In the genomic region with DNA sequence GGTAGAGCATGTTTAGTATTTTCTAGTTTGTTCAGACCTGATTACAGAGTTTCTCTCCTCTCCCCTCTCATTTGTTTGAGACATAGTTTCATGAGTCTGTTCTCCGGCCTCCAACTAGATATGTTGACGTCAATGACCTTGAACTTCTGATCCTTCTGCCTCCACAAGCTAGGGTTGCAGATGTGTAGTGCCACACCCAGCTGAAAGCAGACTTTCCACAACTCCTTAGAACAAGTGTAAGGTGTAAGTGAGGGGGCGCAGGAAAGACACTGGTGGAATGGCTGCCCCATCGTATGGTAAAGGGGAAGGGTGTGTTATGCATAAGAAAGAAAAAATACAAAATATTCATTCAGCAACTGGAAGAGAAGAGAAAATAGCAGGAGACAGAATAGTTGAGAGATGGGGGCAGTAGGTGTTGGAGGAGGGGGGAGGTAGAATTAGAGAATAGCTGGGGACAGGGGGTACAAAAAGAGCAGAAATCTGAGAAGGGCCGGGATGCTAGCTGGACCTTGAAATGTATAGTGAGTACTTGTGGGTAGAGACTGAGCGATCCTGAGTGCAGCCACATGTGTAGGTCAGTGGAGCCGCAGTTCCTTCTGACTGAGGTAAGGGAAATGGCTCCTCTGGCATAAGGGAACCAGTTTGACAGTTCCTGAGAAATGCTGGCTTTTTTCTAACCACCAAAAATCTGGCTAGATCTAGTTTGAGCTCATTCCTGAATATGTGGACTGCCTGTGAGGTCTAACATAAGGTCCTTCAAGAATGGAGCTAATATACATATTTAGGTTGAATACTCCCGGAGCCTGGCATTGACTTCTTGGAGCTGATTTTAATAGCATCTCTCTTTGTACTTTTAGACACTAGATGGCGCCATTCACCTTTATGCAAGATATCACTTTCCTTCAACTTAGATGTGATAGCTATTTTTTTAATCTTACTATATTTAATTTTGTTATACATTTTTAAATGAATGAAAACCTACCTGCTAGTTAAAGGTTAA, we compare ENCODE assay signal across 10 mouse cellular contexts. TPM values are rescaled to one million over a fixed set of nuclear protein-coding genes. Genes with fewer than 3 reads are reported as not detected.
DNase-seq lines count a peak whose midpoint lies in the region; ATAC-seq and TF ChIP-seq lines count a peak whose summit lies in the region.
"Had no signal": no experiment of that assay in that cellular context is flagged by ENCODE, and none has a peak within 500 bp of the region (broad histone marks: within the 10 kb centered on the region; RNA-seq: fewer than 3 reads in every experiment).

No protein-coding gene starts in this region.

- no peak overlapping the region for H3K27ac ChIP-seq in left cerebral cortex, adult 2 months
- H3K27ac ChIP-seq: macrophage had no signal

- ATAC-seq in megakaryocyte progenitor cell, adult 5-6 weeks (replicated peaks; ENCODE audit: poor library complexity): peak; percentile 80

- peak; percentile 82 for TF ChIP-seq CTCF in left cerebral cortex, adult 2 months (IDR thresholded peaks at IDR 0.05)
- 0 out of 2 replicates have a peak, but pooled peaks have one; percentile 15 for TF ChIP-seq CTCF in brain, embryonic 14.5 days (IDR thresholded peaks at IDR 0.05; ENCODE audit: borderline replicate concordance, extremely low read depth, insufficient read depth, insufficient read length)

- H3K4me3 ChIP-seq in left cerebral cortex, adult 2 months: no peak overlapping the region

- peak; percentile 67 for DNase-seq in cerebellum, adult 9-10 months
- no peak for DNase-seq in cerebellum, adult 8-10 months
- no peak for DNase-seq in left cerebral cortex, adult 2 months (ENCODE audit: extremely low spot score in 1 of 2, low spot score in 2 of 2)
- DNase-seq in left cerebral cortex, adult 8-10 months (ENCODE audit: low spot score in 2 of 2): no peak
- DNase-seq in brain, embryonic 14.5 days (ENCODE audit: low read depth): peak; percentile 76
- DNase-seq in testis, postnatal 10 days (ENCODE audit: low spot score): no peak
- no peak for DNase-seq in testis, postnatal 14 days (ENCODE audit: low spot score)

- intact Hi-C loops in left cerebral cortex, adult 2 months (cut with DNase I): loop anchor here (5.0 kb wide), 1 partner anchor 207 kb away; no protein-coding TSS in a partner anchor

- TF ChIP-seq POLR2A in brain, embryonic 14.5 days (IDR thresholded peaks at IDR 0.05; ENCODE audit: borderline replicate concordance, extremely low read depth, insufficient read depth, insufficient read length, poor library complexity, severe bottlenecking): no peak

RNA-seq across cellular contexts. Expression of a gene that starts 9.6 kb away (rescaled TPM):
- 10 to 100 TPM; 14.3 to 15.5 TPM for total RNA-seq in left cerebral cortex, adult 2 months (2021)
- total RNA-seq in left cerebral cortex, adult 8-10 months (2022): 10 to 100 TPM; 17.1 to 23.1 (median 19.1) TPM
- 41.5 and 43.8 TPM in 2 replicates for polyA plus RNA-seq in brain, embryonic 14.5 days (2012; rRNA removed)
- total RNA-seq in megakaryocyte progenitor cell, adult 5-6 weeks (2015): 17.6 and 19.9 TPM in 2 replicates
- 9.4 and 10.3 TPM in 2 replicates for total RNA-seq in megakaryocyte progenitor cell, adult 5-6 weeks (2017)

RNA-seq across cellular contexts. Expression of a gene that starts 10.0 kb away (rescaled TPM):
- under 1 TPM; 0.45 to 0.58 TPM for total RNA-seq in left cerebral cortex, adult 2 months (2021)
- total RNA-seq in left cerebral cortex, adult 8-10 months (2022): under 1 TPM in 3 of 4 experiments, not detected in 1; 0.46 to 0.87 (median 0.48) TPM
- polyA plus RNA-seq in brain, embryonic 14.5 days (2012; rRNA removed): 0.67 and 0.97 TPM in 2 replicates
- total RNA-seq in megakaryocyte progenitor cell, adult 5-6 weeks (2015): 1.3 TPM in 1 of 2 replicates, not detected in the other
- total RNA-seq in megakaryocyte progenitor cell, adult 5-6 weeks (2017): 0.20 TPM in 1 of 2 replicates, not detected in the other
- polyA plus RNA-seq: heart, embryonic 14.5 days had no signal

RNA-seq across cellular contexts. Expression of a gene that starts 17.8 kb away (rescaled TPM):
- total RNA-seq in left cerebral cortex, adult 2 months (2021): under 1 TPM; 0.97 to 0.98 TPM
- 1 to 10 TPM in 3 of 4 experiments, under 1 TPM in 1; 0.46 to 1.3 (median 1.1) TPM for total RNA-seq in left cerebral cortex, adult 8-10 months (2022)
- 0.37 and 0.44 TPM in 2 replicates for polyA plus RNA-seq in brain, embryonic 14.5 days (2012; rRNA removed)
- total RNA-seq in megakaryocyte progenitor cell, adult 5-6 weeks (2015): not detected in 2 replicates
- total RNA-seq in megakaryocyte progenitor cell, adult 5-6 weeks (2017): not detected in 2 replicates
- polyA plus RNA-seq: macrophage had no signal

RNA-seq across cellular contexts. Expression of a gene that starts 27.3 kb away (rescaled TPM):
- 10 to 100 TPM; 52.7 to 59.5 TPM for total RNA-seq in left cerebral cortex, adult 2 months (2021)
- 10 to 100 TPM; 51.3 to 62.1 (median 55.1) TPM for total RNA-seq in left cerebral cortex, adult 8-10 months (2022)
- 8.9 and 10.9 TPM in 2 replicates for polyA plus RNA-seq in brain, embryonic 14.5 days (2012; rRNA removed)
- total RNA-seq in megakaryocyte progenitor cell, adult 5-6 weeks (2015): 27.6 and 31.8 TPM in 2 replicates
- total RNA-seq in megakaryocyte progenitor cell, adult 5-6 weeks (2017): 24.3 and 27.5 TPM in 2 replicates

RNA-seq across cellular contexts. Expression of a gene that starts 32.5 kb away (rescaled TPM):
- not detected for total RNA-seq in left cerebral cortex, adult 2 months (2021)
- total RNA-seq in left cerebral cortex, adult 8-10 months (2022): not detected
- polyA plus RNA-seq in brain, embryonic 14.5 days (2012; rRNA removed): not detected in 2 replicates
- not detected in 2 replicates for total RNA-seq in megakaryocyte progenitor cell, adult 5-6 weeks (2015)
- total RNA-seq in megakaryocyte progenitor cell, adult 5-6 weeks (2017): not detected in 2 replicates

Comparison
In these comparisons a context has a peak if more than half of its experiments do, and no peak if none do; other contexts are left out.
1. DNase-seq: peak in cerebellum, adult 9-10 months (single experiment) and brain, embryonic 14.5 days (single experiment); none in cerebellum, adult 8-10 months (single experiment), left cerebral cortex, adult 2 months (0 of 2), left cerebral cortex, adult 8-10 months (0 of 2), testis, postnatal 10 days (single experiment) and testis, postnatal 14 days (single experiment).